Mouse (Mus musculus) kidney, adult 2 months (tissue): ENCODE measurements around the gene Lifr.

Experiments used
- CTCF ChIP-seq: fragments of 200-500 bp; conservative IDR thresholded peaks from 2 replicates; pipeline ENCODE4 v1.5.1; 2011; ENCODE audit warnings: low read depth, mild to moderate bottlenecking, control low read depth, low read length, moderate library complexity, mixed read lengths; ENCODE audit not compliant: insufficient read depth, insufficient read length
- POLR2A ChIP-seq: fragments of 200-500 bp; IDR thresholded peaks from one replicate; pipeline ENCODE4 v1.6.1; 2011; ENCODE audit warnings: low read depth, low read length, control low read depth

GRCm38 (mm10) chr15:7135982-7136562 is 45.7 kb downstream of the Lifr start:
- TF ChIP-seq POLR2A (no peak), CTCF (no peak)
